Mouse (Mus musculus) testis, adult 2 months (tissue): ENCODE results near the gene Gpam.

Experiments
- CTCF ChIP-seq: fragments of 200-500 bp; IDR thresholded peaks from 2 replicates; pipeline ENCODE4 v1.5.1; 2012; ENCODE audit warnings: low read depth, mild to moderate bottlenecking, inconsistent platforms, low read length, moderate library complexity; ENCODE audit not compliant: control insufficient read depth, insufficient read depth, insufficient replicate concordance
- POLR2A ChIP-seq: fragments of 200-500 bp; IDR thresholded peaks from 2 replicates; pipeline ENCODE4 v1.6.1; 2012; ENCODE audit warnings: low read depth, mild to moderate bottlenecking, inconsistent platforms, low read length, moderate library complexity; ENCODE audit not compliant: control insufficient read depth

- TF ChIP-seq CTCF (no peak), POLR2A (no peak)
Observed at GRCm38 (mm10) chr19:55057483-55057882, 69.6 kb downstream of the Gpam start.
